Mouse (Mus musculus): ENCODE measurements at regions not wholly inside any gene's neighbourhood (a gene's known extent, or its start where the extent isn't known, plus 50 kb on each side); places are given as distances from the start of the nearest gene placed in this dataset.
"Not testable (repeated sequence)": the region's sequence is repeated elsewhere in the genome, so short reads cannot be mapped to it uniquely, and the experiment has no call there.

DNA sequence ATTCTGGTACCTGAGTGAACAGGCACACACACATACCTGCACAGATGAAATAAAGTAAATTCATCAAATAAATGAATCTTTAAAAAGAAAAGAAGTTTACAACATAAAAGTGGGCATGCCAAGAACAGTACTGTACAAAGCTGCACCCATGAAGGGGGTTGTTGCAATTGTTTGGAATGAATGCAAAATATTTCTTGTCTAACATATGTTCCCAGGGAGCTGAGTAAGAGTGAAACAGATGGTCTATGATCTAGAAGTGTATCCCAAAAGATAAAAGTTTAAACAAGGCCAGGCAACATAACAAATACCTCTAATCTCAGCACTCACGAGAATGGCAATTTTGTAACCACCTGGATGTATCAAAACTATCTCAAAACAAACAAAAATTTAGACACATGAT lies 1685.5 kb upstream of the Dsel start:
- Histone ChIP-seq H3K27ac (no peak overlapping the region), H3K4me3 (no peak overlapping the region)
- no peak for TF ChIP-seq CTCF (IDR thresholded peaks at IDR 0.05)
- no peak for DNase-seq (ENCODE audit: extremely low spot score in 1 of 2, low spot score in 2 of 2)
- intact Hi-C loops (cut with DNase I), result no loop called here

- intact Hi-C loops (cut with DNase I), result no loop called here
- no peak overlapping the region for H3K4me3 ChIP-seq
- no peak for TF ChIP-seq CTCF (IDR thresholded peaks at IDR 0.05)
- no peak for DNase-seq (ENCODE audit: extremely low spot score in 1 of 2, low spot score in 2 of 2)
- H3K27ac ChIP-seq, result no peak overlapping the region
Measured at GRCm38 (mm10) chr1:113539981-113540380, 1675.3 kb upstream of the Dsel start.

DNA sequence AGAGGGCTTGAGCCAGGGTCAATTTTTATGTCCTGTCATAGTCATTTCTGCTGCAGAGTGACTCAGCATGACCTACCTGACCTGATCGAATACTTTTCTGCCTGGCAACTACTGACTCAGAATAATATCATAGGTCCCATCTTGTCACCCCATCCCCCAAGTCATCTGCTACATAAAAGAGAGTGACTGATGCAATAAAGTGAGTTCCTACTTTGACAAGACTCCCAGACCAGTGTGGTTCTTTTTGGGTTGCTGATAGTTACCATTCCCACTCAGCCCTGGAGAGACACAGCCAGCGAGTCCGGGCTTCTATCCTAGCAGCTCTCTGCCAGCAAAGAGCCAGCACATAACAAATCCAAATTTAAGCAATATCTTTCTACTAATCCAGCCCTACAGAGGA lies 1665.8 kb upstream of the Dsel start:
- no peak for TF ChIP-seq CTCF (IDR thresholded peaks at IDR 0.05)
- Histone ChIP-seq H3K27ac (no peak overlapping the region), H3K4me3 (no peak overlapping the region)
- no peak for DNase-seq (ENCODE audit: extremely low spot score in 1 of 2, low spot score in 2 of 2)
- intact Hi-C loops (cut with DNase I), result no loop called here

GRCm38 (mm10) chr1:113495987-113496386 lies 1631.3 kb upstream of the Dsel start:
- intact Hi-C loops (cut with DNase I), result no loop called here
- Histone ChIP-seq H3K27ac (no peak overlapping the region), H3K4me3 (no peak overlapping the region)
- no peak for TF ChIP-seq CTCF (IDR thresholded peaks at IDR 0.05)
- DNase-seq (ENCODE audit: extremely low spot score in 1 of 2, low spot score in 2 of 2), result no peak

DNA sequence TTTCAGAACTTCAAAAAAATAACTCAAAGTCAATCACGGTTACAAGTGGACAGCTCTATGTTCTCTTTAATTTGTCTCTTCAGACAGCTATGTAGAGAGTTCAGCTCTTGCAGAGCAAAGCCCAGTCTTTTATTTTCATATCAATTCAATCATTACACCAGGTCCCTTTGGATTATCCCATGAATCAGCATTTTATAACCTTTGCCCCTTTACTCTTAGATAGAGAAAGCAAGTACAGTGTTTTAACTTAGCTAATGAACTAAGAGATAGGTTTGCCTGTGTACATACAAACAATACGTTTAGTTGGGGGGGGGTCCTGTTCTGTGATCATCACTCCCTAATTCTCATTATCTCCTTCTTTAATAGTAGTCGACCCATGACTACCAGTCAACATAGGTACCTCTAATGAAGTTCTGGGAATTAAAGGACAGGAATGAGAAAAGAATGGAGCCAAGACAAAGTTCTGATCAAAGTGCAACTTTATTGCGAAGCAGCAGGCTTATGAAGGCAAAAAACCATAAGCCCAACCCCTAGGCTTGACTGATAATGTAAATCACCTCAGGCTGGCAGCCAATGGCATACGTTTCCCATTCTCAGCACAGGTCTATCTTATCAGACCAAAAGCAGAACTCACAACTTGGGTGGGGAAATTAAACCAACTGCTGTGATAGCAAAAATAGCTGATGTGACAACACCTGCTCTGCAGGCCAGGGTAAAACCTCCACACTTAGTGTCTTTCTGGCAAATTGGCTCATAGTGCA lies 1625.7 kb upstream of the Dsel start:
- TF ChIP-seq CTCF (IDR thresholded peaks at IDR 0.05), result no peak
- H3K27ac ChIP-seq, result no peak overlapping the region
- intact Hi-C loops (cut with DNase I), result no loop called here
- no peak for DNase-seq (ENCODE audit: extremely low spot score in 1 of 2, low spot score in 2 of 2)
- no peak overlapping the region for H3K4me3 ChIP-seq

- TF ChIP-seq CTCF (IDR thresholded peaks at IDR 0.05), result no peak
- H3K4me3 ChIP-seq, result no peak overlapping the region
- intact Hi-C loops (cut with DNase I), result no loop called here
- no peak for DNase-seq (ENCODE audit: extremely low spot score in 1 of 2, low spot score in 2 of 2)
- H3K27ac ChIP-seq, result no peak overlapping the region
Measured at GRCm38 (mm10) chr1:113456538-113457273, 1592.0 kb upstream of the Dsel start.

DNA sequence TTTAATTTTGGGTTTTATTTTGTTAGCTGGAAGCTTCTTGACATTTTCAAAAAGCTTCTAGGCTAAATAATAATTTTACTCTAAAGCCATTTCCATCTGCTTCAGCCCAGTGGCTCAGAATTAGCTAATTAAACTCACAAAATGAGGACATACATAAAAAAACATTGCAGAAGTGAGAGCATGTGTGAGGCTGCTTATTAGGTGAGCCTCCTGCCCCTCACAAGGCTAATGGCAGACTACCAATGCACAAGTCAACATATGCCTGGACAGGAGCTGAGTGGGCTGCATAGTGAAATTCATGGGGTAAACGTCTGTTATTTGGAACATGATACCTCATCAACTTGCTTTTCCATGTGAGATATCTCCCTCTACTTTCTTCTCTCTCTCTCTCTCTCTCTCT lies 1569.0 kb upstream of the Dsel start:
- intact Hi-C loops (cut with DNase I), result no loop called here
- Histone ChIP-seq H3K4me3 (no peak overlapping the region), H3K27ac (no peak overlapping the region)
- no peak for TF ChIP-seq CTCF (IDR thresholded peaks at IDR 0.05)
- no peak for DNase-seq (ENCODE audit: extremely low spot score in 1 of 2, low spot score in 2 of 2)

- Histone ChIP-seq H3K4me3 (no peak overlapping the region), H3K27ac (no peak overlapping the region)
- no peak for DNase-seq (ENCODE audit: extremely low spot score in 1 of 2, low spot score in 2 of 2)
- no peak for TF ChIP-seq CTCF (IDR thresholded peaks at IDR 0.05)
- intact Hi-C loops (cut with DNase I), result no loop called here
Measured at GRCm38 (mm10) chr1:113431266-113431665, 1566.5 kb upstream of the Dsel start.

DNA sequence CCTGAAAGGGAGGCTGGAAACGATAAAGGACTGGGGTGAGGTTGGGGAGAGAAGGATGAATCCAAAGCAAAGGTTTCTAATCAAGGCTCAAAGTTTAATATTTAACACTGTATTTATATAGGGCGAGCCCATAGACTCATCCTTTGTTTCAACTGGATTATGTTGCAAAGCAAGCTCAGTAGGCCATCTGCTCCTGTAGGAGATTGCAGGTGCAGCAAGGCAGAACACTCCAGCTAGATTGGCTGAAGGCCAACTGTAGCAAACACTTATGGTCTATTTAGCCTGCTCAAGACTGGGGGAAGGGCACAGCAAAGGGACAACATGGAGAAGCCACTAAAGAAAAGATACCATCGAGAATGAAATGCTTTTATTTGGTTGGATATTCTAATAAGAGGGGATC lies 1548.1 kb upstream of the Dsel start:
- intact Hi-C loops (cut with DNase I), result no loop called here
- H3K27ac ChIP-seq, result no peak overlapping the region
- DNase-seq (ENCODE audit: extremely low spot score in 1 of 2, low spot score in 2 of 2), result no peak
- TF ChIP-seq CTCF (IDR thresholded peaks at IDR 0.05), result no peak
- no peak overlapping the region for H3K4me3 ChIP-seq

GRCm38 (mm10) chr1:113395267-113395824 lies 1530.6 kb upstream of the Dsel start:
- H3K27ac ChIP-seq, result no peak overlapping the region
- no peak for DNase-seq (ENCODE audit: extremely low spot score in 1 of 2, low spot score in 2 of 2)
- intact Hi-C loops (cut with DNase I), result no loop called here

GRCm38 (mm10) chr1:113394326-113394725 lies 1529.6 kb upstream of the Dsel start:
- H3K27ac ChIP-seq; H3K4me3 ChIP-seq; DNase-seq (ENCODE audit: extremely low spot score in 1 of 2, low spot score in 2 of 2); intact Hi-C loops (cut with DNase I): not testable (repeated sequence)

More at GRCm38 (mm10) chr1:113395267-113395824, 1530.6 kb upstream of the Dsel start:
- no peak overlapping the region for H3K4me3 ChIP-seq
- no peak for TF ChIP-seq CTCF (IDR thresholded peaks at IDR 0.05)

- Histone ChIP-seq H3K27ac (no peak overlapping the region), H3K4me3 (no peak overlapping the region)
- intact Hi-C loops (cut with DNase I), result no loop called here
- no peak for DNase-seq (ENCODE audit: extremely low spot score in 1 of 2, low spot score in 2 of 2)
- no peak for TF ChIP-seq CTCF (IDR thresholded peaks at IDR 0.05)
Measured at GRCm38 (mm10) chr1:113392962-113393361, 1528.2 kb upstream of the Dsel start.
